Mouse (Mus musculus) spleen, adult 12 weeks (tissue): ENCODE results near the gene Stard13.

ENCODE experiments used
- DNase-seq: peaks from one replicate; pipeline ENCODE4 v3.0.0; 2022; ENCODE audit warnings: low spot score

Gene Stard13

DNA sequence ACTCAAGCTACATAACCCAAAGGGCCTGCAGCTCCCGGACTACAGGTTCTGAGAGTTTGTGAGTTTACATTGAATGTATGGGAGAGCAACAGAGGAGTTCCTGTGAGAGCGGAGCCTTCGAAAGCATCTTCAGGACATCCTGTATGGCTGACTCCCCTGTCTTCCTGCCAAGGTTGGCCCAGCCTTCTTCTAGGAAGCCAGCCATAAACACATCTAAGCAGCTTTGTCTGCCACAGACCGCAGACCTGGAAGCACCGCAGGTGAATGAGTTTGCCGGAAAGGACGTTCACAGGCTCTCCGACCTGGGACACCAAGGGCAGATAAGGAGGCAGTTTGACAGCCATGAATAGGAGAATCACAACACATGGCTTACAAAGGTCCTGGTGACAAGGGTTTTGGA is 52.3 kb downstream of the Stard13 start:
- no peak for DNase-seq

DNA sequence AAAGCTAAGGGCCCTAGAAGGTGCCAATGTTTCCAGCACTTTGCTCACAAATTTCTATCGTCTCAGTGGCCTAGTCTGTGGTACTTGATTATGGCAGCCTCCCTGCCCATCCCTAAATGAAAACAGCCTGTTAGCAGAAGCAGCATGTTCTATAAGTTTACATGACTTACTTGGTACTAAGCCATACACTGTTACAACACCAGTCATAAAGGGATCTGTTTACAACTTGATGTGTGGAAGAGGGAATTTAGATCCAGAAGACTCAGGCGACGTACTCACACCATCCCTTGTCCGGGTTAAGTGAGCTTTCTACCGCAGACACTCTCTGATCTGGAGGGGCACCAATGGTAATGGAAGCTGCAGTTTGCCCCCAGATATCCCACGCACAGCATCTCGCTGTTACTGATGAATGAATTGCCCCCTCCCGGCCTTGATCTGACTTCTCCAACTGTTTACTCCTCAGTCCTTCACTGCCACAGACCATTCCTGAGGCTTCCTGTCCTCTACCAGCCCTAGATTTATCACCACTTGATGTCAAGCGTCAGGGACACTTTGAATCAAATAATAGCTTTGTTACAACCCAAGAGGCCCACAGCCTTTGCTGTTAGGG is 53.4 kb downstream of the Stard13 start:
- no peak for DNase-seq

- DNase-seq = no peak
Observed at GRCm38 (mm10) chr5:151177171-151177570, 56.5 kb downstream of the Stard13 start.

DNA sequence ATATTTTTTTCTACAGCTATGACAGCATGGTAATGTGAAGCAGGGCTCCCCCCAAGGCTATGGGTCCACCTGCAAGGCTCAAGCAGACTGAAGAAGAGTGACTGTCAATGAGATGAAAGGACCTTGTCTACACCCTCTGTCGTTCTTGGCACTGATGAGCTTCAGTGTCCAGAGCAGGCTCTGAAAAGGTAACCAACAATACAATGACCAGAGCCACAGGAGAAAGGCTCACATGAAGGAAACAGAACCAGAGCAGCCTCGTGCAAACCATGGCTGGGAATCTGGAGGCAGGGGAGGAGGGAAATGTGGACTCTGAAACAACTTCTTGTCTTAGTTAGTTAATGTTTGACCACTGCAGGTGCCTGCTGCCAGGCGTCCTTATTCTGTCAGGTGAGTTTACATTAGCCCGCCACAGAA is 57.7 kb downstream of the Stard13 start:
- no peak for DNase-seq

GRCm38 (mm10) chr5:151174485-151175460 is 58.9 kb downstream of the Stard13 start:
- no peak for DNase-seq

GRCm38 (mm10) chr5:151173774-151174173 is 59.9 kb downstream of the Stard13 start:
- DNase-seq = no peak

GRCm38 (mm10) chr5:151170168-151170750 is 63.4 kb downstream of the Stard13 start:
- no peak for DNase-seq

DNA sequence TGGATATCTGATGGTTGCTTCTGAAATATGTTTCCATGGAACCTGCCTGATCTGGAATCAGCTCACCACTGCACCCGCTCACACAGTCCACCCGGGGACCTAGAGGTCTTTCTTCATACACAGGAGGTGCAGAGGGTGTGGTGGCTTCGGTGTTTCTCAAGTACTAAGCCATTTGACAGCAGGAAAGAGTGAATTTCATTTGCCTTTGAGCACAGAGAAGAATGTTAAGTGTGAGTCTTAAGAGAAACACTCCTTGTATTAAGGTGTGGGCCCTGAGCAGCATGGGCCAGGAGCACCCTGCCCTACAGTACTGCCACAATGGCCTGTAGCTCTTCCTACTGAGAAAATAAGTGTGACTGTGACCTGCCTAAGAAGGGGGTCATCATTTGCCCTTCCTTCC is 65.4 kb downstream of the Stard13 start:
- no peak for DNase-seq

DNA sequence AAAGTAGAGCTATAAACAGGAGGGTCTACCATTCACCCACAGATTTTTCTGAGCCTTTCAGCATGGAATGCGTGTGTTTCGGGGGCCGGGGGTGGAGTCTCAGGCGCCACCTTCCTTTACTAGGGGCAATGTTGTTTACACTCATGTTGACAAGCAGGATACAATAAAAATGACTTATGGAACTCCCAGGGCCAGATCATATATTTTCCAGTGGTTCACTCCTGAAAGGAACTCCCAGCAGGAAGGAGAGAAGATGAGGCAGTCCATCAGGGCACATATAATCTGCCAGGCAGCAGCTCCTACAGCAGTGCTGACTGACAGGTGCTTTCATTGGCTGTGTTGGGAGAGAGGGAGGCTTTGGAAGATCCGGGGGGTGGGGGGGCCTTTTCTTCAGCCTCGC is 66.0 kb downstream of the Stard13 start:
- DNase-seq = no peak

DNA sequence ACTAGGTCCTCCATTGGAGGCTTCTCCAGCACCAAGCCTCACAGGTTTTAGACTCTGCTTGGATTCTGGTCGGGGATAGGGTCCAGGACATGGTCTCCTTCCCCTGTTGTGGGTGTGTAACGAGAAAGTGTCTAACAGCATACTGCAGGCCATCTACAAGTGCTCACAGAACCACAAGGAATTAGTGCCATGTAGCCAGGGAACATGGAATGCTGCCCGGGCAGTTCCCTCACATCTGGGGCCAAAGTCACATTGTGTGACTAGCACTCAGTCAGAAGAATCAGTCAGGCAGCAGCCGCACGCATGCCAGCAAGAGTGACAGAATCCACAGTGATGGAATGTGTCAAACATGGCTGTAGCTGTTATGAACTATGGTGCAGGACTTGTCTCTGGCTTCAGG is 67.4 kb downstream of the Stard13 start:
- no peak for DNase-seq

DNA sequence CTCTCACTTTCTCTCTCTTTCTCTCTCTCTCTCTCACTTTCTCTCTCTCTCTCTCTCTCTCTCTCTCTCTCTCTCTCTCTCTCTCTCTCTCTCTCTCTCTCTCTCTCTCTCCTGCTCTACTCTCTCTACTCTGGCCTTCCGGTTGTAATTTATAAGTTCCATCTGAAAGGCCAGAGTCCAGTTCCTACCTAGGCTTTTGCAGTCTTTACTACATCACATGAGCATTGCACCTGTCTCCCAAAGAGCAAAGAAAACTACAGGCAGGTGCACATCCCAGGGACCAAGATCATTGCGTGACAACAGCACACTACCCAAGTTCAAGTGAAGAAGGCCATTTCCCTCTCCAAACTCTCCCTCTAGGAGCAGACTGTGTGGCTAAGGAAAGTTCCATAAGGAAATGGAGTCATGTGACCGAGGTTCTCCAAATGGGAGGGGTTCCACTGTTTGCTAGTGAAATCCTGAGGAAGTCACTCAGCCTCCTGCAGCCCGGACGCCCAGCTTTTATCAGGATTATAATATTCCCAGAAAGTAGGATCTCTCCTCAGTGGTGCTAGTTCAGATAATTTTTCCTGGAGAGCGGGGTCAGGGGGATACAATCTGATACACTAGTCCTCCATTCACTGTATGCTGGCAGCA is 68.1 kb downstream of the Stard13 start:
- no peak for DNase-seq

- DNase-seq = no peak
Observed at GRCm38 (mm10) chr5:151164815-151165214, 68.8 kb downstream of the Stard13 start.

GRCm38 (mm10) chr5:151162642-151163041 is 71.0 kb downstream of the Stard13 start:
- no peak for DNase-seq

DNA sequence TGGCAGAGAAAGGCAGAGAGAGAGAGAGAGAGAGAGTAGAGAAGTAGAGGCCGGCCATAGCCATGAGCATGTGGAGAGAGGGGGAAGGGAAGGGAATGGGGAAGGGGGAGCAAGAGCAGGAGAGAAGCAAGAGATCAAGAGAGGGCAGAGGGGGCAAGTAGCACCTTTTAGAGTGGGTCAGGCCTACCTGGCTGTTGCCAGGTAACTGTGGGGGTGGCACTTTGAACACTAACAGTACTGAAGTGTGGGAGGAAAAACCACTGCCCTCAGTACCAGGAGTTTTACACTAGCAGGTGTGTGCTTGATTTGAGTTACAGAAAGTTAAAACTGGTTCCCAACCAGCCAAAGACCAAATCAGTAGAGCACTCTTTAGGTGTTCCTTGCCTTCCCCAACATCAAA is 78.4 kb downstream of the Stard13 start:
- no peak for DNase-seq

GRCm38 (mm10) chr5:151154780-151155179 is 78.9 kb downstream of the Stard13 start:
- no peak for DNase-seq

DNA sequence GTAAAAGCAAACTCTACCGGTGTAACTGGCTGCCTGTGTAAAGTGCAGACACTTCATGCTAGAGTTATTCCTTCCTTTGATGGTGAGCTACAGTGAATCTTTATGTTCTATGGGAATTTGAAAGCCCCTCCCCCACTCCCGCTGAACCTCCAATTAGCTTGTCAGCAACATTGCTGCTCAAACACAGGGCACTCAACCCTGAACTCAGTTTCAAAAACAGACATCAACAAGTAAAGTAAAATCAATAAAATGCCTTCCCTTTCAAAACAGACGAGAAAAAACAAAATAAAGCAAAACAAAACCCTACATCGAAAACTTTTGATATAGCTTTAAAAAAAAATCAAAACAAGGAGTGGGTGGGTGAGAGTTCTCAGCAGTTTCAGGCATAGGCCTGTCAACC is 79.6 kb downstream of the Stard13 start:
- no peak for DNase-seq

- DNase-seq = no peak
Observed at GRCm38 (mm10) chr5:151151549-151151948, 82.1 kb downstream of the Stard13 start.

DNA sequence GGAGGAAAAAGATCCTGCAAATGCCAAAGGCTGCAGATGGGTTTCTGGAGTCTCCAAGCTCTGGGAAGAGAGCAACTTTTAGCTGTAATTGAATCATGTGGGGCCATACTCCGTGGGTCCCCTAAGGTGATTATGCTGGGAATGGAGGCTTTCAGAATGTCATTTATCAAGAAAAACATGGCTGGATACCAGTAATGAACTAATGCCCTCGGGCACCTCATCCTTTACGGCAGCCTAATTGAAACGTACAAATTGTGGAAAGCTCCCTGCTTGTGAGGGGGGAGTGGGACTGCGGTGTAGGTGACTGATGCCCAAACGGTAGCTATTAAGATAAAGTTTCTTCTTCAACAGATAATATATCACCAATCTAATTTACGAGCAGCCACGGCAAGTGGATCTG is 84.1 kb downstream of the Stard13 start:
- no peak for DNase-seq

DNA sequence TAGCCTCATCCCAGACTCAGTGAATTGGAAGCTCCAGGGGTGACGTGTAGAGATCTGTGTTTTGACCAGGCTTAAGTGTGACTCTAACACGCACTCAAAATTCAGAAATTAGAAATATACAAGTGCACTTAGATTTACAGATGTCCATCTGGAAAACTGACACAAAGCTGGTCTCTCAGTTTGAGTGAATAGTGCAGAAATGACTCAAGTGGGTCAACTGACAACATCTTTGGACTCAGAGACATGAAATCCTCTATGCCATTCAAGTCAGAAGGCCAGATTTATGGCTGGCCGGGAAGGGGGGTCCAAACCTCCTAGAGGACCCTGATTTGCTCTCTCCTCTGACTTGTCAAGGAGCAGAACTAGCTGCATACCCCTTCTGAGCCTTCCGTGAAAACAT is 85.6 kb downstream of the Stard13 start:
- DNase-seq = no peak

GRCm38 (mm10) chr5:151145807-151146206 is 87.8 kb downstream of the Stard13 start:
- DNase-seq = no peak

- DNase-seq = no peak
Observed at GRCm38 (mm10) chr5:151143955-151144354, 89.7 kb downstream of the Stard13 start.
